Mouse (Mus musculus) megakaryocyte-erythroid progenitor cell, adult 5 weeks (primary cell): ENCODE results near the gene Gda. TPM values are rescaled to one million over a fixed set of nuclear protein-coding genes. Genes with fewer than 3 reads are reported as not detected.

Experiments used
- polyA plus RNA-seq: library from polyadenylated mRNA; stranded (reverse); fragments of >175 nt; gene quantifications from 2 replicates; pipeline ENCODE4 v1.2.3, GENCODE M21; 2012

Gene Gda
- polyA plus RNA-seq: 8.3 and 17.7 TPM in 2 replicates

DNA sequence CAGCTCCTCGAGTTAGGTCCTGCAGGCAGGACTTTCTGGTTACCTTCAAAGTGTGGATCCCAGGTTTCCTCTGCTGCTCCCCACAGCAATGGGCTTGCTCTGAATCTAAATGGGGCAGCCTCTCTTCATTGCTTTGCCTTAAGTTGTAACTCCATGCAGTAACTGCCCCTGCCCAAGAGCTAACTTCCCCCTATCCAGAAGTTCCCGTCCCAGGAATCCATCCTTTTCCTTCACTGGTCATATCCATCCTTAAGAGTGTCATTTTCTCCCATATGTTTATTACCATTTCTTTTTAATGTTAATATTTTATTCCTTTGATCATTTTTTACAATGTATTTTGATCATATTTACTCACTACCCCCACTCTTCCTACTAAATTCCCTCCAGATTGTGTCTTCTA, at the start of gene Gda:
TSS of gene Gda (minus strand) at position 101 of the 400 bp plus-strand sequence.

Other genes with a start within 250 kb of the Gda start
- gene Zfand5, start 201.2 kb downstream of the Gda start, polyA plus RNA-seq: 21.6 and 23.4 TPM in 2 replicates
- gene 1110059E24Rik, start 179.5 kb upstream of the Gda start, polyA plus RNA-seq: 1.00 and 1.3 TPM in 2 replicates
- 15.9 TPM in 2 replicates for gene Abhd17b, start 179.7 kb upstream of the Gda start, polyA plus RNA-seq